Mouse (Mus musculus) liver, embryonic 16.5 days (tissue): Measurements from ENCODE around the gene Tectb. TPM values are rescaled to one million over a fixed set of nuclear protein-coding genes. Genes with fewer than 3 reads are reported as not detected.
"Not testable (repeated sequence)": the region's sequence is repeated elsewhere in the genome, so short reads cannot be mapped to it uniquely, and the experiment has no call there.

Source experiments
- ATAC-seq: fragments of 200-750 bp; cut with Nextera tagmentation; 2 replicates; pipeline ENCODE4 v1.8.0; 2017; ENCODE audit warnings: low read depth, mild to moderate bottlenecking, moderate number of reproducible peaks, moderate library complexity
- H3K27ac ChIP-seq: fragments of 300-500 bp; sonication (generic); 2 replicates; pipeline ENCODE4 v1.5.1; 2014; ENCODE audit warnings: mild to moderate bottlenecking, low read length
- H3K27me3 ChIP-seq: fragments of 300-500 bp; sonication (generic); 2 replicates; pipeline ENCODE4 v1.6.1; 2014; ENCODE audit warnings: low read depth, low read length, mixed read lengths; ENCODE audit not compliant: control insufficient read depth, insufficient read depth
- H3K36me3 ChIP-seq: fragments of 300-500 bp; sonication (generic); 2 replicates; pipeline ENCODE4 v1.6.1; 2014; ENCODE audit warnings: mild to moderate bottlenecking; ENCODE audit not compliant: control insufficient read depth, insufficient read depth
- H3K4me1 ChIP-seq: fragments of 300-500 bp; sonication (generic); 2 replicates; pipeline ENCODE4 v1.6.1; 2014; ENCODE audit warnings: low read depth, low read length, mixed read lengths; ENCODE audit not compliant: control insufficient read depth
- H3K4me2 ChIP-seq: fragments of 300-500 bp; sonication (generic); 2 replicates; pipeline ENCODE4 v1.6.1; 2014; ENCODE audit warnings: low read depth, low read length, mixed read lengths
- H3K4me3 ChIP-seq: fragments of 300-500 bp; sonication (generic); 2 replicates; pipeline ENCODE4 v1.5.1; 2014; ENCODE audit warnings: low read depth, mild to moderate bottlenecking, low read length
- H3K9ac ChIP-seq: fragments of 300-500 bp; sonication (generic); 2 replicates; pipeline ENCODE4 v1.6.1; 2014; ENCODE audit warnings: low read depth, low read length
- H3K9me3 ChIP-seq: fragments of 300-500 bp; sonication (generic); replicated peaks from 2 replicates; pipeline ENCODE4 v1.6.1; 2016; ENCODE audit warnings: low read length; ENCODE audit not compliant: control insufficient read depth
- WGBS: fragments of 180-500 bp; shearing (Covaris S2); extraction: QIAGEN DNeasy Blood & Tissue Kit; methylation state at CpG from one replicate; pipeline ENCODE4 v1.1.7; 2014; ENCODE audit not compliant: insufficient replicate concordance; 5-methylcytosine and 5-hydroxymethylcytosine counted together
- polyA plus RNA-seq: library from polyadenylated mRNA; unstranded; fragments of >200 nt; fragmentation: Nextera tagmentation; extraction: Ambion mirVana; gene quantifications from 2 replicates; pipeline ENCODE4 v1.2.1, GENCODE M21; 2015

The Tectb gene
- polyA plus RNA-seq, 1 experiment from 2014 or later: 0.53 TPM

- H3K27me3 ChIP-seq, H3K4me2 ChIP-seq, H3K9ac ChIP-seq, ATAC-seq, H3K9me3 ChIP-seq, H3K4me3 ChIP-seq, H3K27ac ChIP-seq, H3K4me1 ChIP-seq, H3K36me3 ChIP-seq: not testable (repeated sequence)
- 66% methylated on average over 8 of the region's 8 CpGs for WGBS
Observed at GRCm38 (mm10) chr19:55169236-55169729, 11.2 kb upstream of the Tectb start.

GRCm38 (mm10) chr19:55170399-55170798 is 10.1 kb upstream of the Tectb start:
- Histone ChIP-seq H3K27ac (no peak overlapping the region), H3K36me3 (no peaks in the 10 kb centered on the region), H3K4me2 (no peak overlapping the region), H3K9me3 (no peaks in the 10 kb centered on the region), H3K4me1 (no peaks in the 10 kb centered on the region), H3K9ac (no peak overlapping the region), H3K4me3 (no peak overlapping the region), H3K27me3 (no peaks in the 10 kb centered on the region)
- ATAC-seq: no peak

DNA sequence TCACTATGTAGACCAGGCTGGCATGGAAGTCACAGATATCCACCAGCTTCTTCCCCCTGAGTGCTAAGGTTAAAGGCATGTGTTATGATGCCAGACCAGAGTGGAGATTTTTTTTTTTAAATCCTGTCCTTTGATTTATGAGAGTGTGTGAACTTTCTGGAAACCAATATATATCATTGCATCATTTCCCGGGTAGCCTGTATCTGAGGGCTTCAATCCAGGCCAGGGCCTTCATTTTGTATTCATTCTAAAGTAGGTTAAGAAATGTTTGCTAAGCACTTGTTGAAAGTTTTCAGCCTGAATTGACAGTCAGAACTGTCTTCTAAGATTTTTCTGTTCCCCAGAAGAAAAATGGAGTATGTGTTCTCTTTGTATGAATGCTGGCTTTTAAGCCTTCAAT is 8.9 kb upstream of the Tectb start:
- Histone ChIP-seq H3K9me3 (no peaks in the 10 kb centered on the region), H3K9ac (no peak overlapping the region), H3K4me3 (no peak overlapping the region), H3K27me3 (no peaks in the 10 kb centered on the region), H3K27ac (no peak overlapping the region), H3K36me3 (no peaks in the 10 kb centered on the region), H3K4me2 (no peak overlapping the region), H3K4me1 (no peaks in the 10 kb centered on the region)
- no peak for ATAC-seq
- WGBS: 63% methylated on average over 1 of the region's 1 CpGs

GRCm38 (mm10) chr19:55177143-55177542 is 3.4 kb upstream of the Tectb start:
- Histone ChIP-seq H3K36me3 (no peaks in the 10 kb centered on the region), H3K27ac (no peak overlapping the region), H3K4me2 (no peak overlapping the region), H3K27me3 (no peaks in the 10 kb centered on the region), H3K4me3 (no peak overlapping the region), H3K4me1 (no peaks in the 10 kb centered on the region), H3K9ac (no peak overlapping the region), H3K9me3 (no peaks in the 10 kb centered on the region)
- WGBS: 65% methylated on average over 3 of the region's 3 CpGs
- ATAC-seq: no peak

- no peak for ATAC-seq
- H3K9ac ChIP-seq: no peak overlapping the region
- H3K27me3 ChIP-seq: no peaks in the 10 kb centered on the region
Observed at GRCm38 (mm10) chr19:55184442-55184841, 3.9 kb downstream of the Tectb start.

GRCm38 (mm10) chr19:55185074-55185473 is 4.5 kb downstream of the Tectb start:
- no peaks in the 10 kb centered on the region for H3K9me3 ChIP-seq
- H3K9ac ChIP-seq: no peak overlapping the region
- no peak overlapping the region for H3K4me2 ChIP-seq
- no peaks in the 10 kb centered on the region for H3K36me3 ChIP-seq
- H3K4me3 ChIP-seq: no peak overlapping the region
- H3K27me3 ChIP-seq: no peaks in the 10 kb centered on the region
- no peak for ATAC-seq
- no peaks in the 10 kb centered on the region for H3K4me1 ChIP-seq
- 64% methylated on average over 7 of the region's 7 CpGs for WGBS
- no peak overlapping the region for H3K27ac ChIP-seq

More at GRCm38 (mm10) chr19:55184442-55184841, 3.9 kb downstream of the Tectb start:
- WGBS: 62% methylated on average over 7 of the region's 7 CpGs
- Histone ChIP-seq H3K4me1 (no peaks in the 10 kb centered on the region), H3K9me3 (no peaks in the 10 kb centered on the region), H3K4me2 (no peak overlapping the region), H3K36me3 (no peaks in the 10 kb centered on the region), H3K4me3 (no peak overlapping the region), H3K27ac (no peak overlapping the region)

DNA sequence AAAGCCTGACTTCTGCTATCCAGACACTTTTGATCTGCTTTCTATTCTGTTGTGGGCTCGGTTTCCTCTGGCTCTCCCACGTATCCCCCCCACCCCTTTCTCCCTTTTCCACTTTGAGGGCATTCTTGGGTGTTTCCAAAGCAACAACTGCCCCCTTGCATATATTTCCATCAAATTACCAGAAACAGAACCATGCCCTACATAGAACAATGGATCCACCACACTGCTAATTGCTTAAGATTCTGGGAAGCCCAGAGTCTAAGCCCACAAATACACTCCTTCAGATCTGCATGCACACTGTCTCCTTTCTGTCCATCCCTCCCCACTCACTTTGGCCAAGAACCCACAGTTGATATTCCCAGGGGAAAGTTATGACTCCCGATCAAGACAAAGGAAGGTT is 5.1 kb downstream of the Tectb start:
- no peaks in the 10 kb centered on the region for H3K9me3 ChIP-seq
- ATAC-seq: no peak
- H3K4me1 ChIP-seq: no peaks in the 10 kb centered on the region
- no peaks in the 10 kb centered on the region for H3K27me3 ChIP-seq
- WGBS: 53% methylated on average over 3 of the region's 3 CpGs
- H3K36me3 ChIP-seq: no peaks in the 10 kb centered on the region
- H3K4me3 ChIP-seq: no peak overlapping the region
- H3K27ac ChIP-seq: no peak overlapping the region
- H3K4me2 ChIP-seq: no peak overlapping the region
- H3K9ac ChIP-seq: no peak overlapping the region

DNA sequence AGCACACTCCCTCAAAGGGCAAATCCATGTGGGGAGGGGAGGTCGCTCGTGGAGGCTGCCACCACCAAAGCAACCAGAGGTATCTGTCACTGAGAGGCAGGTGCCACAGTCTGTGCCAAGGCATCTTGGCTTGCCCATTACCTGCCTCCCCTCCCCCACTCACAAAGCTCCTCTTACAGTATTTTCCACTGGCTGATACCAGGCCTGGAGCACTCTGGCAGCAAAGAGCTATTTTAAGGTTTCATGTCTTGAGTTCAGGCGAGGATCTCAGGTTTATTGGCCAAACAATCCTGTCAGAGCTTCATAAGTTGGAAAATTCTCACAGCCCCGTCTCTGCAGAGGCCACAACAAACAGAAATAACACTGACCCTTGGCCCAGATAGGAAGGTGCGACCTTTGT is 9.5 kb downstream of the Tectb start:
- H3K4me2 ChIP-seq: no peak overlapping the region
- no peaks in the 10 kb centered on the region for H3K9me3 ChIP-seq
- ATAC-seq: no peak
- no peak overlapping the region for H3K9ac ChIP-seq
- H3K27ac ChIP-seq: no peak overlapping the region
- no peaks in the 10 kb centered on the region for H3K27me3 ChIP-seq
- no peak overlapping the region for H3K4me3 ChIP-seq
- H3K4me1 ChIP-seq: peaks cover 6% of the 10 kb centered on the region
- no peaks in the 10 kb centered on the region for H3K36me3 ChIP-seq
- WGBS: 49% methylated on average over 5 of the region's 5 CpGs

DNA sequence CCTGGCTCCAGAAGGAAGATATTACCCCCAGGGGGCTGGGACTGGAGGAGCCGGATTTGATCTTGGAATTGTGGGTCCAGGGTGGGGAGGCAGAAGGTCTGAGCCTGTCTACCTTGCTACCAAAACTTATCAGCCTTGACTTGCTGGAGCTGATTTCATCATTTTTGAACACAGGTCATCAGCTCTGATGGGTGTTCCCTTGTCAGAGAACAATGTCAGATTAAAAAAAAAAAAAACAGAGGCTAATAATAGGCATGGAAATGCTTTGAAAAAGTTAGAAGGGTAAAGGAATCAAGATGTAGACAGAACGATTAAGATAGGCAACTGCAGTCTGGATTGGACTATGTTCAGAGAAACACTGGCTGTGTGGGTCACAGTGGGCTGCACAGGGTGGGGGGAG is 11.1 kb downstream of the Tectb start:
- H3K27me3 ChIP-seq: no peaks in the 10 kb centered on the region
- H3K36me3 ChIP-seq: no peaks in the 10 kb centered on the region
- H3K4me1 ChIP-seq: peaks cover 6% of the 10 kb centered on the region
- H3K27ac ChIP-seq: peak overlapping the region; percentile 76
- WGBS: 51% methylated on average over 2 of the region's 2 CpGs
- H3K4me3 ChIP-seq: no peak overlapping the region
- no peak overlapping the region for H3K4me2 ChIP-seq
- no peak overlapping the region for H3K9ac ChIP-seq
- no peaks in the 10 kb centered on the region for H3K9me3 ChIP-seq
- no peak for ATAC-seq
